Mouse (Mus musculus) liver, adult 2 months (tissue): ENCODE results near the gene Bpi. TPM values are rescaled to one million over a fixed set of nuclear protein-coding genes. Genes with fewer than 3 reads are reported as not detected.

ENCODE experiments used
- DNase-seq: peaks from one replicate; pipeline ENCODE4 v3.0.0-alpha.2; 2011; ENCODE audit warnings: low read depth, low spot score; ENCODE audit errors: extremely low read depth
- H3K27ac ChIP-seq: fragments of 200-500 bp; replicated peaks from 2 replicates; pipeline ENCODE4 v1.5.1; 2012; ENCODE audit warnings: low read depth, mild to moderate bottlenecking, control low read depth, inconsistent platforms, low read length; ENCODE audit not compliant: insufficient read depth
- H3K27me3 ChIP-seq: fragments of 200-500 bp; 2 replicates; pipeline ENCODE4 v1.6.1; 2012; ENCODE audit warnings: mild to moderate bottlenecking, moderate library complexity, low read length, inconsistent platforms; ENCODE audit not compliant: control insufficient read depth, insufficient read depth
- H3K36me3 ChIP-seq: fragments of 200-500 bp; 2 replicates; pipeline ENCODE4 v1.6.1; 2012; ENCODE audit warnings: low read length, inconsistent platforms; ENCODE audit not compliant: control insufficient read depth, insufficient read depth
- H3K4me1 ChIP-seq: fragments of 200-500 bp; 2 replicates; pipeline ENCODE4 v1.6.1; 2011; ENCODE audit warnings: low read length; ENCODE audit not compliant: control insufficient read depth, insufficient read depth
- H3K4me3 ChIP-seq: fragments of 200-500 bp; 2 replicates; pipeline ENCODE4 v1.5.1; 2011; ENCODE audit warnings: low read depth, mild to moderate bottlenecking, control low read depth, low read length, moderate library complexity; ENCODE audit not compliant: insufficient read depth
- H3K79me2 ChIP-seq: fragments of 200-500 bp; 2 replicates; pipeline ENCODE4 v1.6.1; 2012; ENCODE audit warnings: inconsistent platforms, mild to moderate bottlenecking, low read length, moderate library complexity; ENCODE audit not compliant: control insufficient read depth, insufficient read depth
- H3K9ac ChIP-seq: fragments of 200-500 bp; 2 replicates; pipeline ENCODE4 v1.6.1; 2012; ENCODE audit warnings: low read depth, mild to moderate bottlenecking, control low read depth, inconsistent platforms, low read length
- CTCF ChIP-seq: fragments of 200-500 bp; IDR thresholded peaks from 2 replicates; pipeline ENCODE4 v1.5.1; 2011; ENCODE audit warnings: low read depth, low read length, control low read depth
- POLR2A ChIP-seq: fragments of 200-500 bp; IDR thresholded peaks from 2 replicates; pipeline ENCODE4 v1.6.1; 2011; ENCODE audit warnings: low read length, control low read depth; ENCODE audit not compliant: insufficient read depth; ENCODE audit errors: extremely low read depth
- WGBS: fragments of 180-500 bp; shearing (Covaris S2); methylation state at CpG from one replicate; pipeline ENCODE4 v1.1.7; 2018; 5-methylcytosine and 5-hydroxymethylcytosine counted together
- polyA plus RNA-seq: library from polyadenylated mRNA; depleted of rRNA; stranded (reverse); fragments of >200 nt; gene quantifications from 2 replicates; pipeline ENCODE4 v1.2.3, GENCODE M21; 2012
- total RNA-seq: library from RNA; depleted of rRNA; stranded (reverse); fragments of >200 nt; gene quantifications from 2 replicates; pipeline ENCODE4 v1.2.3, GENCODE M21; 2014

Gene Bpi
- total and polyA plus RNA-seq, 2 experiments = not detected

DNA sequence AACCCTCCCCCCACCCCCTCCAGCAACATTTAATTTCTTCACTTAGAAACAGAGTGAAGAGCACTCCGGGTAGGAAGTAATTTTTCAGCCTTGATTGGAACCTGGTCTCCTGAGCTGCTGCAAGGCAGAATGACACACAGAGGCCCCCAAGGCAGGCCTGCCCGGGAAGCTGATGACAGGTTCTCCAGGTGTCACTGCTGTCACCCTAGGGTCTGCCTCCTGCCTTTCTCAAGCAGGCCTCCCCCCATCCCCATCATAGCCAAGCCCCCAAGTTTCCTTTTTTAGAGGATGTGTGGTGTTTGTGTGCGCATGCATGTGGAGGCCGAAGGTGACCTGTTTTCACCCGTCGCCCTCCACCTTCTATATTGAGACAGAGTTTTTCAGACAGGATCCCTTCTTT lies 25.9 kb downstream of the Bpi start:
- Histone ChIP-seq H3K4me1 (peaks cover 6% of the 10 kb centered on the region; the same call in 1 of the 2 replicates), H3K9ac (no peak overlapping the region), H3K36me3 (no peaks in the 10 kb centered on the region), H3K4me3 (no peak overlapping the region), H3K79me2 (no peaks in the 10 kb centered on the region), H3K27me3 (no peaks in the 10 kb centered on the region), H3K27ac (no peak overlapping the region)
- 83% methylated on average over 6 of the region's 6 CpGs for WGBS
- DNase-seq = no peak
- no peak for TF ChIP-seq CTCF
- TF ChIP-seq POLR2A = no peak

- Histone ChIP-seq H3K27me3 (no peaks in the 10 kb centered on the region), H3K4me1 (peaks cover 6% of the 10 kb centered on the region; the same call in 1 of the 2 replicates), H3K79me2 (no peaks in the 10 kb centered on the region), H3K4me3 (no peak overlapping the region), H3K9ac (no peak overlapping the region), H3K36me3 (no peaks in the 10 kb centered on the region), H3K27ac (no peak overlapping the region)
- TF ChIP-seq CTCF (peak; percentile 95), POLR2A (no peak)
- DNase-seq = peak; percentile 64
- 17% methylated on average over 11 of the region's 11 CpGs for WGBS
Measured at GRCm38 (mm10) chr2:158284571-158284970, 26.7 kb downstream of the Bpi start.

DNA sequence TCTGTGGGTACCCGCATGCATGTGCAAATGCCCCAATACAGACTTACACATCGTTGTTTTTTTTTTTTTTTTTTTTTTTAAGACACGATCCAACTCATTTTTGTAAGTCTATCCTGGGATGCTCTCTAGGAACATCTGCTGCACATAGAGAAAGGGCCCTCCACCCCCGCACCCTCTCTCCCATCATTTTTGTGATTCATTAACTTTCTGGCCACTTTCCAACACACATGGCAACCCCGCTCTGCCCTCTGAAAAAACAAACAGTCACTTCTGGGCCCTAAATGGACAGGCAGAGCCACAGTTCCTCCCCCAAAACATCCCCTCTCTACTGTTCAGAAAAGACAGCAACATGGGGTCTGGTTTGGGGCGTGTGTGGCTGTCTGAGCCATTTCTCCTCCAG lies 27.8 kb downstream of the Bpi start:
- Histone ChIP-seq H3K27me3 (no peaks in the 10 kb centered on the region), H3K79me2 (no peaks in the 10 kb centered on the region), H3K4me1 (peaks cover 6% of the 10 kb centered on the region; the same call in 1 of the 2 replicates), H3K36me3 (no peaks in the 10 kb centered on the region), H3K4me3 (no peak overlapping the region), H3K27ac (peak overlapping the region; percentile 20; the same call in 1 of the 2 replicates), H3K9ac (0 out of 2 replicates have a peak overlapping the region, but pooled peaks have one; percentile 6)
- TF ChIP-seq POLR2A = no peak
- TF ChIP-seq CTCF = no peak
- 30% methylated on average over 6 of the region's 6 CpGs for WGBS
- peak; percentile 78 for DNase-seq

GRCm38 (mm10) chr2:158295700-158296099 lies 37.8 kb downstream of the Bpi start:
- DNase-seq = no peak
- TF ChIP-seq CTCF (no peak), POLR2A (no peak)
- Histone ChIP-seq H3K27me3 (no peaks in the 10 kb centered on the region), H3K36me3 (no peaks in the 10 kb centered on the region), H3K27ac (no peak overlapping the region), H3K4me1 (no peaks in the 10 kb centered on the region), H3K4me3 (no peak overlapping the region), H3K9ac (no peak overlapping the region), H3K79me2 (no peaks in the 10 kb centered on the region)
- WGBS = 80% methylated on average over 9 of the region's 9 CpGs

GRCm38 (mm10) chr2:158299203-158299602 lies 41.3 kb downstream of the Bpi start:
- Histone ChIP-seq H3K36me3 (no peaks in the 10 kb centered on the region), H3K79me2 (no peaks in the 10 kb centered on the region), H3K27me3 (no peaks in the 10 kb centered on the region), H3K4me1 (peaks cover 3% of the 10 kb centered on the region; the same call in 1 of the 2 replicates), H3K27ac (no peak overlapping the region), H3K9ac (no peak overlapping the region), H3K4me3 (no peak overlapping the region)
- WGBS = 88% methylated on average over 3 of the region's 3 CpGs
- no peak for DNase-seq
- no peak for TF ChIP-seq POLR2A
- TF ChIP-seq CTCF = no peak

DNA sequence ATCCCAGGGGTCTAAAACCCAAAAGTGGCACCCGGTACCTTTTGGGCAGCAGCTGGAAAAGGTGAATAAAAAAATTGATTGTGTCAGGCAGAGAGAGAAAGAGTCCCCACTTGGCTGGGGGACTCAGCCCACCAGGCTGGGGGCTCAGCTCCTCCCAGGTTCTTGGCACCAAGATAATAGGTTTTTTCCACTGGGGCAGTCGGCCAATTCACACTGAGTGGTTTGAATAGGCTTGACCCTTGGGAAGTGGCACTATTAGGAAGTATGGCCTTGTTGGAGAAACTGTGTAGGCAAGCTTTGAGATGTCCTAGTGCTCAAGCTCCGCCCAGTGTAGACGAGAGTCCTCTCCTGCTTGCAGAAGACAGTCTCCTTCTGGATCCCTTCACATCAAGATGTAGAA lies 41.8 kb downstream of the Bpi start:
- 88% methylated on average over 4 of the region's 4 CpGs for WGBS
- no peaks in the 10 kb centered on the region for H3K27me3 ChIP-seq
- H3K79me2 ChIP-seq = no peaks in the 10 kb centered on the region
- no peak for DNase-seq
- no peak overlapping the region for H3K27ac ChIP-seq
- H3K9ac ChIP-seq = no peak overlapping the region
- no peak overlapping the region for H3K4me3 ChIP-seq
- H3K4me1 ChIP-seq = peaks cover 3% of the 10 kb centered on the region; the same call in 1 of the 2 replicates
- TF ChIP-seq POLR2A (no peak), CTCF (no peak)
- no peaks in the 10 kb centered on the region for H3K36me3 ChIP-seq
